Mouse (Mus musculus) gastrocnemius, postnatal 25 days (tissue): ENCODE data around the gene Gm11627. TPM values are rescaled to one million over a fixed set of nuclear protein-coding genes. Genes with fewer than 3 reads are reported as not detected.
"Not testable (repeated sequence)": the region's sequence is repeated elsewhere in the genome, so short reads cannot be mapped to it uniquely, and the experiment has no call there.

Source experiments
- DNase-seq: peaks from one replicate; pipeline ENCODE4 v3.0.0; 2022
- total RNA-seq, 2 experiments: library from RNA; stranded (reverse); gene quantifications; 1 replicate in 1 of 2; 2 replicates in 1 of 2; pipeline ENCODE4 v1.2.3; 2021

The Gm11627 gene
- total RNA-seq, 2 experiments from 2014 or later: 0.43 TPM; not detected in 1

- not testable (repeated sequence) for DNase-seq
Observed at GRCm38 (mm10) chr11:102564952-102565671, 14.1 kb downstream of the Gm11627 start.

GRCm38 (mm10) chr11:102558704-102559103, 20.6 kb downstream of the Gm11627 start:
- DNase-seq: no peak

GRCm38 (mm10) chr11:102557386-102557785, 21.9 kb downstream of the Gm11627 start:
- no peak for DNase-seq

GRCm38 (mm10) chr11:102556716-102557074, 22.6 kb downstream of the Gm11627 start:
- no peak for DNase-seq

- peak; percentile 97 for DNase-seq
Observed at GRCm38 (mm10) chr11:102556031-102556715, 23.1 kb downstream of the Gm11627 start, which contains the start of gene Gpatch8. TSS of gene Gpatch8 (minus strand) at chr11:102556392.

- DNase-seq: no peak
Observed at GRCm38 (mm10) chr11:102555400-102556030, 23.7 kb downstream of the Gm11627 start.

- DNase-seq: no peak
Observed at GRCm38 (mm10) chr11:102552051-102552450, 27.2 kb downstream of the Gm11627 start.

GRCm38 (mm10) chr11:102551176-102551575, 28.1 kb downstream of the Gm11627 start:
- DNase-seq: no peak

- DNase-seq: no peak
Observed at GRCm38 (mm10) chr11:102541471-102541870, 37.8 kb downstream of the Gm11627 start.

GRCm38 (mm10) chr11:102540286-102540685, 39.0 kb downstream of the Gm11627 start:
- not testable (repeated sequence) for DNase-seq

GRCm38 (mm10) chr11:102539690-102540089, 39.6 kb downstream of the Gm11627 start:
- DNase-seq: no peak

GRCm38 (mm10) chr11:102536210-102536609, 43.1 kb downstream of the Gm11627 start:
- DNase-seq: no peak

- no peak for DNase-seq
Observed at GRCm38 (mm10) chr11:102534078-102534477, 45.2 kb downstream of the Gm11627 start.

- DNase-seq: no peak
Observed at GRCm38 (mm10) chr11:102531425-102531824, 47.8 kb downstream of the Gm11627 start.

Other genes with a start within 250 kb of the Gm11627 start
- gene Slc4a1, start 213.3 kb downstream of the Gm11627 start, total RNA-seq: under 1 TPM; 0.08 to 0.56 TPM
- under 1 TPM in 1 of 2 experiments, not detected in 1; 0.35 TPM for gene Rundc3a, start 186.1 kb downstream of the Gm11627 start, total RNA-seq
- 10 to 100 TPM; 54.4 to 76.1 TPM for gene Slc25a39, start 171.5 kb downstream of the Gm11627 start, total RNA-seq
- gene Grn, start 149.1 kb downstream of the Gm11627 start, total RNA-seq: 10 to 100 TPM; 28.7 to 35.2 TPM
- 1 to 10 TPM; 1.6 to 2.7 TPM for gene Fam171a2, start 131.8 kb downstream of the Gm11627 start, total RNA-seq
- gene Itga2b, start 109.3 kb downstream of the Gm11627 start, total RNA-seq: 1 to 10 TPM; 1.4 to 1.6 TPM
- 10 to 100 TPM; 17.5 to 19.6 TPM for gene Gpatch8, start 23.1 kb downstream of the Gm11627 start, total RNA-seq
- gene Fzd2, start 24.9 kb upstream of the Gm11627 start, total RNA-seq: 1 to 10 TPM; 2.5 to 2.7 TPM
- not detected for gene Meioc, start 84.3 kb upstream of the Gm11627 start, total RNA-seq
- 10 to 100 TPM; 60.3 to 73.0 TPM for gene Ccdc43, start 118.3 kb upstream of the Gm11627 start, total RNA-seq
- gene Adam11, start 182.0 kb upstream of the Gm11627 start, total RNA-seq: under 1 TPM; 0.29 to 0.77 TPM
- 1 to 10 TPM; 5.2 to 7.3 TPM for gene Gjc1, start 240.2 kb upstream of the Gm11627 start, total RNA-seq